Mouse (Mus musculus): ENCODE data around the gene Dgkk. TPM values are rescaled to one million over a fixed set of nuclear protein-coding genes. Genes with fewer than 3 reads are reported as not detected.
"Not testable (repeated sequence)": the region's sequence is repeated elsewhere in the genome, so short reads cannot be mapped to it uniquely, and the experiment has no call there.

Gene Dgkk
- total RNA-seq (2014; rRNA removed; ENCODE audit: low replicate concordance) (1.6 and 1.7 TPM in 2 replicates), polyA plus RNA-seq (2015; fragmentation: Nextera tagmentation; extraction: Ambion mirVana) (0.49 and 0.54 TPM in 2 replicates)

DNA sequence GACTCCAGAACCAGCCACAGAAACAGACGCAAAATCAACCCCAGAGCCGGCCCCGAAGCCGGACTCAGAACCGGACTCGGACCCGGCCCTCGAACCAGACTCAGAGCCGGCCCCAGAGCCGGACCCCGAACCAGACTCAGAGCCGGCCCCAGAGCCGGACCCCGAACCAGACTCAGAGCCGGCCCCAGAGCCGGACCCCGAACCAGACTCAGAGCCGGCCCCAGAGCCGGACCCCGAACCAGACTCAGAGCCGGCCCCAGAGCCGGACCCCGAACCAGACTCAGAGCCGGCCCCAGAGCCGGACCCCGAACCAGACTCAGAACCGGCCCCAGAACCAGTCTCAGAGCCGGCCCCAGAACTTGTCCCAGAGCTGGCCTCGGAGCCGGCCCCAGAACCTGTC is at the start of gene Dgkk:
Dgkk (plus strand) TSS at position 301 of the 400 bp plus-strand sequence.
- H3K4me3 ChIP-seq (ENCODE audit: low read depth, low read length) = peak within 1 kb of the TSS; percentile 42
- not testable (repeated sequence) for H3K27ac ChIP-seq (ENCODE audit: low read depth); H3K9ac ChIP-seq (replicated peaks; ENCODE audit: low read depth, low read length); H3K36me3 ChIP-seq (replicated peaks; ENCODE audit: control insufficient read depth, insufficient read depth, low read length); DNase-seq (ENCODE audit: low spot score); H3K9me3 ChIP-seq (replicated peaks; ENCODE audit: control insufficient read depth, low read length); H3K4me1 ChIP-seq (ENCODE audit: control insufficient read depth, insufficient read depth); H3K27me3 ChIP-seq (ENCODE audit: control insufficient read depth, insufficient read depth, low read length); ATAC-seq (ENCODE audit: insufficient read depth, low read depth)
- peak within 1 kb of the TSS; percentile 60 for H3K4me2 ChIP-seq (ENCODE audit: low read depth, low read length)
- 29% methylated on average over 19 of the region's 30 CpGs for WGBS

DNA sequence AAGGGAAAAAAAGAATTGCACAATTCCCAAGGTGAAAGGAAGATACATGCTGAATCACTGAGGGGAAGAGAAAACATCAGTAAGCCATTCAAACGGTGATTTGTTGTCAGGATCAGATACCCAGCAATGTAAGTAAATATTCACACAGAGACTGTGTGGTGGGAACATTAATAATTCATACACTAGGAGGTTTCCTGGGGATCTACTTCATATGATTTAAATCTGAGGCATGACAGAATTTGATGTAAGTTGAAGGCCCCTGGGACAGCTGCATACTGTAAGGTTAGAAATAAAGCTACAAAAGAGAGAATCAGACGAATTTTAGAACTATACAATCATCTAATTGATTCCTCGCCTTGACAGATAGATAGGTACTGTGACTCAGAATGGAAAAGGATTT is 45.1 kb upstream of the Dgkk start:
- TF ChIP-seq CTCF (IDR thresholded peaks at IDR 0.05; ENCODE audit: low read depth) (no peak), EP300 (IDR thresholded peaks at IDR 0.05; ENCODE audit: low read depth) (no peak)
- H3K4me2 ChIP-seq (ENCODE audit: low read depth, low read length) = no peak overlapping the region
- H3K4me1 ChIP-seq (ENCODE audit: control insufficient read depth, insufficient read depth) = no peaks in the 10 kb centered on the region
- ATAC-seq (ENCODE audit: insufficient read depth, low read depth) (no peak), DNase-seq (ENCODE audit: low spot score) (no peak)
- H3K9ac ChIP-seq (replicated peaks; ENCODE audit: low read depth, low read length) = no peak overlapping the region
- H3K27ac ChIP-seq (ENCODE audit: low read depth) = no peak overlapping the region
- no peaks in the 10 kb centered on the region for H3K27me3 ChIP-seq (ENCODE audit: control insufficient read depth, insufficient read depth, low read length)
- H3K36me3 ChIP-seq (replicated peaks; ENCODE audit: control insufficient read depth, insufficient read depth, low read length) = no peaks in the 10 kb centered on the region
- 61% methylated on average over 3 of the region's 3 CpGs for WGBS
- H3K9me3 ChIP-seq (replicated peaks; ENCODE audit: control insufficient read depth, low read length) = no peaks in the 10 kb centered on the region
- H3K4me3 ChIP-seq (ENCODE audit: low read depth, low read length) = no peak overlapping the region

DNA sequence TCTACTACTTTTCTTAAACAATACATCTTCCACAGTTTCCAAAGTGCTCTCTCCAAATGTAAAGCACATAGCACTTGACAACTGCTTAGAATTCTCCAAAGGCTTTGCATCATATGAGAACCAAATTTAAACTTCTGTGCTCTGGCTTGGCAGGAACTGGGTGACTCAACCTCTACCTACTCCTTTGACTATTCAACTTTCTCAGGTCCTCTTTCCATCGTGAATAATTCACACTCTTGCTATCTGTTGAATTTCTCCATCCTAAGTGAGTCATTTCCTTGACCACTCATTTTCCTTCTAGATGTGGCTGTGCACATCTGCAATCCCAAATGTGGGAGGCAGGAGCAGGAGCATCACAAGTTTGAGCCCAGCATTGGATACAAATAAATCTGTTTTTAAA is 28.4 kb upstream of the Dgkk start:
- no peaks in the 10 kb centered on the region for H3K27me3 ChIP-seq (ENCODE audit: control insufficient read depth, insufficient read depth, low read length)
- H3K4me1 ChIP-seq (ENCODE audit: control insufficient read depth, insufficient read depth) = no peaks in the 10 kb centered on the region
- 30% methylated on average over 1 of the region's 1 CpGs for WGBS
- DNase-seq (ENCODE audit: low spot score) (no peak), ATAC-seq (ENCODE audit: insufficient read depth, low read depth) (no peak)
- no peak overlapping the region for H3K4me3 ChIP-seq (ENCODE audit: low read depth, low read length)
- H3K9me3 ChIP-seq (replicated peaks; ENCODE audit: control insufficient read depth, low read length) = no peaks in the 10 kb centered on the region
- no peak overlapping the region for H3K9ac ChIP-seq (replicated peaks; ENCODE audit: low read depth, low read length)
- no peak overlapping the region for H3K4me2 ChIP-seq (ENCODE audit: low read depth, low read length)
- TF ChIP-seq CTCF (IDR thresholded peaks at IDR 0.05; ENCODE audit: low read depth) = no peak
- no peak for TF ChIP-seq EP300 (IDR thresholded peaks at IDR 0.05; ENCODE audit: low read depth)
- no peak overlapping the region for H3K27ac ChIP-seq (ENCODE audit: low read depth)
- no peaks in the 10 kb centered on the region for H3K36me3 ChIP-seq (replicated peaks; ENCODE audit: control insufficient read depth, insufficient read depth, low read length)

DNA sequence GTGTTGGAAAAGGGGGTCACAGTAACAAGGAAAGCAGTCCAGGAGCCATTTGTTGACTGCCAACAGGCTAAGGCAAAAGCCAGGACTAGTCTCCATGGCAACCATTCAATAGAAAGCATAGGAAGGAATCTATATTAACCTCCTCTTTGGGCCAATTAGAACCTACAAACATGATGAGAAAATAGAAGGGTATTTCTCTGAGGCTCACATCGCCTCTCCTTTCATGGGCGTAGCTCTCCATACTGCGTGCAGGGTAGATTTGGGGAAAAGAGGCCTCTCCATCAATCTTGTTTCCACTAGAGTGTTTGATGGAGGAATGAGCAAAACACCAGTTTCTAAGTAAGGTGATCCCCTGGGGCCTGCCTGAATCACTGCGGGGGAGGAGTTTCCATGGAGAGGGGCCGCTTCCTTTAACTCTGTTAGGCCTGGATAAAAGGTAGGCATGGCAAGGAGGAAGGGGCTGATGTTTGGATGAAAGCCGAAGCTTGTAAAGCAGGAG is 27.5 kb upstream of the Dgkk start:
- Histone ChIP-seq H3K36me3 (replicated peaks; ENCODE audit: control insufficient read depth, insufficient read depth, low read length) (no peaks in the 10 kb centered on the region), H3K27ac (ENCODE audit: low read depth) (no peak overlapping the region), H3K27me3 (ENCODE audit: control insufficient read depth, insufficient read depth, low read length) (no peaks in the 10 kb centered on the region), H3K4me1 (ENCODE audit: control insufficient read depth, insufficient read depth) (no peaks in the 10 kb centered on the region), H3K4me2 (ENCODE audit: low read depth, low read length) (no peak overlapping the region), H3K4me3 (ENCODE audit: low read depth, low read length) (no peak overlapping the region), H3K9me3 (replicated peaks; ENCODE audit: control insufficient read depth, low read length) (no peaks in the 10 kb centered on the region), H3K9ac (replicated peaks; ENCODE audit: low read depth, low read length) (no peak overlapping the region)
- DNase-seq (ENCODE audit: low spot score) (no peak), ATAC-seq (ENCODE audit: insufficient read depth, low read depth) (no peak)
- TF ChIP-seq CTCF (IDR thresholded peaks at IDR 0.05; ENCODE audit: low read depth) = no peak
- no peak for TF ChIP-seq EP300 (IDR thresholded peaks at IDR 0.05; ENCODE audit: low read depth)
- 50% methylated on average over 6 of the region's 6 CpGs for WGBS

DNA sequence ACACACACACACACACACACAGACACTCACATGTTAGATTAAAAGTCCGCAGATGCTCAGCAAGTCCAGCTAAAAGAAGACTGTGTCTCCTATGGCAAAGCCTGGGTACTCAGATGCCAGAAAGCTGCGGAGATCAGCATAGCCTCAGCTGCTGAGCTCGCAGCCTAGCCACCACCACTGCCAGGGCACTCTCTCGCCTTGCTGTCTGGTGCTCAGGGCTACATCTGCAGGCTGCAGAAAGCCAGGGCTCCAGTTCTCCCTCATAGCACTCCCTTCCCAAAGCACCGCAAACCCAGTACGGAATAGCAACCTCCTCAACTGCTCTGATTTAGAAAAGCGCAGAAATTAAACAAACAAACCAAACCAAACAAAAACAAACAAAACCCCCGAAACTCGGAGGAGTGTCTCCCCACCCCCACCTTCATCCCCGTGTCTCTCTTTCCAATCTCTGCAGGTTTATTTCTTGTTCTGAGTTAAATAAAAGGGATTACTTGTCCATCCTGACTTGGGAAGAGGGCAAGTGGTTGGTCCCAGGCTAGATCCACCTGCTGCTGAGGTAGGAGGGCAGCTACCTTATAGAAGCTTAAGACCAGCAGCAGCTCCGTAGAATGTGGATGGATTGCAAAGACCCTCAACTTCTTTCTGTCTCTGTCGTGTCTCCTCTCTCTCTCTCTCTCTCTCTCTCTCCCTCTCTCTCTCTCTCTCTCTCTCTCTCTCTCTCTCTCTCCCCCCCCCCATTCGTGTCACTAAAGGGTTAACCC is 1.4 kb upstream of the Dgkk start:
- ATAC-seq (ENCODE audit: insufficient read depth, low read depth) = no peak
- H3K9me3 ChIP-seq (replicated peaks; ENCODE audit: control insufficient read depth, low read length) = no peaks in the 10 kb centered on the region
- H3K36me3 ChIP-seq (replicated peaks; ENCODE audit: control insufficient read depth, insufficient read depth, low read length) = no peaks in the 10 kb centered on the region
- H3K4me3 ChIP-seq (ENCODE audit: low read depth, low read length) = peak overlapping the region; percentile 42
- H3K4me1 ChIP-seq (ENCODE audit: control insufficient read depth, insufficient read depth) = no peaks in the 10 kb centered on the region
- TF ChIP-seq EP300 (IDR thresholded peaks at IDR 0.05; ENCODE audit: low read depth) (no peak), CTCF (IDR thresholded peaks at IDR 0.05; ENCODE audit: low read depth) (no peak)
- H3K4me2 ChIP-seq (ENCODE audit: low read depth, low read length) = peak overlapping the region; percentile 60
- no peaks in the 10 kb centered on the region for H3K27me3 ChIP-seq (ENCODE audit: control insufficient read depth, insufficient read depth, low read length)
- H3K9ac ChIP-seq (replicated peaks; ENCODE audit: low read depth, low read length) = no peak overlapping the region
- 17% methylated on average over 12 of the region's 13 CpGs for WGBS
- no peak for DNase-seq (ENCODE audit: low spot score)
- no peak overlapping the region for H3K27ac ChIP-seq (ENCODE audit: low read depth)

Data from heart, postnatal 0 days (tissue).